Mouse (Mus musculus) heart, postnatal 4 days (tissue): ENCODE data around the gene Kcnd3. TPM values are rescaled to one million over a fixed set of nuclear protein-coding genes. Genes with fewer than 3 reads are reported as not detected.

ENCODE experiments used
- DNase-seq: peaks from one replicate; pipeline ENCODE4 v3.0.0; 2021
- total RNA-seq, 2 experiments: library from RNA; stranded (reverse); gene quantifications; 2 replicates each; pipeline ENCODE4 v1.2.3; 2021

Kcnd3 gene
- total RNA-seq, 2 experiments from 2014 or later: 0.90 to 1.0 TPM

DNA sequence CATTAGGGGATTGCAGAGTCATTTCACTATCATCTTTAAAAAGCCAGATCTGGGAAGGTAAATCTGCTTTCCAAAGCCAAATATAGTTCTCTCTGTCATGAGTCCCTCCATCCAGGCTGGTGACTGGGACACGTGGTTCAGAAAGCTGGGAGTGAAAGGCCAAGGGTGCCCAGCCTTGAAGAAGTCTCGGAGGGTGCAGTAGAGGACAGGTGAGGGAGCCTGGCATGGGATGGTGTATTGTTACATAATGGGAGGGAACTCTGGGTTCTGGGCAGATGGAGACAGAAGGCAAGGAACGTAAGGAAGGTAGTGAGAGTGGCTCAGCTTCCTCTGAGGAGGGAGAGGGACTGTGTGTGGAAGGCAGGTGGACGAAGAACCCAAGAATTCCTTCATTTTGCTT, 5.5 kb downstream of the Kcnd3 start:
- no peak for DNase-seq

DNA sequence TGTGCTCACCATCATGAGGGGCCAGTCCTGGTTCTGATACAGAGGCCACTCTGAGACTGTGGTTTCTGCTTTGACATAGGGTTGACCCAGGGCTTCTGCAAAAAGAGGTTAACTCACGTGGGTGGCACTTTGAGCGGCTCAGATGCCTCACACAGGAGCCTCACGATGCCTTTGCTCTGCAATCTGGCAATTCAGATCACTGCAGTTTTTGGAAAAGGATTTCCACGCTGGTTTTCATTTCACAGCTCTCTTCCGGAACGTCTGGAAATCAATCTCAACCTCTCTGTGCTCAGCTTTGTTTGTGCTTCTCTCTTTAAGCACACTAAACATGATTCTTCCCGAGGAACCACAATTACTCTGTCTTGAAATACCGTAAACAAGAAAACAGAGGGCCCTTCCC, 14.4 kb downstream of the Kcnd3 start:
- no peak for DNase-seq

DNA sequence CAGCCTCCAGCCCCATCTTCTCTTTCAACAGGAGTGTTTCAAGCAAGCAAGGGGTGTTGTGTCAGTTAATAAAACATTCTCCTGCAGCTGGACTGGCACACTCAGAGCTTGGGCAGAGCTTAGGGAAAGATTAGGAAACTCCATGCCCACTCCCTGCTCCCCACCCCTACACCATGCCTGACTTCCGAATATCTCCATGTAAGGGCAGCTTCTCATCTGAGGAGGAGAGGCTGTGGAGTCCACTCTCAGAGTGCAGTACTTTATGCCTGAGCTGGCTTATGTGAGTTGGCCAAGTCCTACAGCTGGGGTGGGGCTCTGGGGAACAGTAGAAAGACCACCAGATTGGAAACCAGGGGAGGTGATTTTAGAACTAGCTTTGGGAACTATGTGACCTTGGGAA, 20.4 kb downstream of the Kcnd3 start:
- no peak for DNase-seq

DNA sequence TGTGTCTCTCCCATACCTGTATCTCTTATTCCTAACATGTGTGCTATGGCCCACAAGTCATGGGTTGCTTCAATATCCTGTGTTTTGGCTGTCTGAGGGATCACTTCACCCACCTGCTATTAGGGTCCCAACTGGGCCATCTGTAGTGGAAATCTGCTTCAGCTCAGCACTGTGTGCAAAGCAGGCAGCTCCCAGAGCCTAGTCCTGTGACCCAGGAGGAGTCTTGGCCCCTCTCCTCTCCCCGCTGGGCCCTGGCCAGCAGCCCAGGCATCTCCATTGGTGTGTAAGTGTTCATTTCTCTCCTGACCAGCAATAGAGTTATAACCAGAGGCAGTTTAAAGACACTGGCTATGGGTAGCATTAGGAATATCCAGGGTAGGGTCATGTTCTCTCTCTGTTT, 24.3 kb downstream of the Kcnd3 start:
- no peak for DNase-seq

DNA sequence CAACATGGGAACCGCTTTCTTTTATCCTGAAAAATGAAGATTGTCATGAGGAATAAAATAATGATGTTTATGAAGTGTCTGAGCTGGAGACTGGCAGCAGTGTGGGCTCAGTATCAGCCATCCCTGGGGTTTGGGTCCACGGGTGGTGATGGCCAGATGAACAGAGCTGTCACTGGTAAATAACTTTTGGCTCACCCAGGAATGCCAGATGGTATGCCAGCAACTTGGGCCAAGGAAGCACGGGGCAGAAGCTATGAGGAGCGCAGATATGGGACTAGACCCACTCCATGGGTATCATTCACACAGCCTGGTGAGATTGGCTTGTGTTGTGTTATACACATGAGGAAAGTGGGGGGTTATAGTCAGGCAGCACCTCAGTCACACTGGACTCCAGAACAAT, 26.7 kb downstream of the Kcnd3 start:
- DNase-seq: no peak

DNA sequence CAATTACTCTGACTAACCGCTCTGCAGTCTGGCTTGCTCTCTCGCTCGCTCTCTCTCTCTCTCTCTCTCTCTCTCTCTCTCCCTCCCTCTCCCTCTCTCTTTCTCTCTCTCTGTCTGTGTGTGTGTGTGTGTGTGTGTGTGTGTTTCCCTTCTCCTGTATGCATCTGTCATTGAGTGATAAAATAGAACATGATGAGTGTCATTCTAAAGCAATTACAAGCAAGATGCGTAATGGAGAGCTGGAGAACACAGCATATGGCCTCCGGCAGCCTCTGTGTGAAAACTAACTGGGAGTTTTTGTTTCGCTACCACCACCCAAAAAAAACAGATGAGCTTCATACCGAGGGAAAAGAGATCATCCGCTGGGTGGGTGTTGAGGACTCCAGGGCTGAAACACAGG, 29.3 kb downstream of the Kcnd3 start:
- no peak for DNase-seq

DNA sequence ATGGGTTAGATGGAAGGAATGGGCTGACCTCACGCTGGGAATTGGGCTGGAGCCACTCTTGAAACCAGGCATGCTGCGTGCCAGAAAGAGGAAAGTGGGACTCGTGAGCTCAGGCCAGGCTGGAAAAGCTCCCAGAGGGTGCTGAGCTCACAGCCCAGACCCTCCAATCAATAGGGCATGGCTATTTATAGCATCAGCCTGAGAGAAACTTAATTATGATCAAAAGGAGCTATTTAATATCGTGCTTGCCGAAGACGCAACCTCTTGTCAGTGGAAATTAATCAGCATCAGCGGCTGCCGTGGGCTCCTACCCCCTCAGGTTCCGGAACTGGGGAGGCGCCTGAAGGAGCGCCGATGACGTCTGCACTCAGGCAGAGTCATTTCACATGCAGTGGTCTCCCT, 31.5 kb downstream of the Kcnd3 start:
- DNase-seq: no peak

DNA sequence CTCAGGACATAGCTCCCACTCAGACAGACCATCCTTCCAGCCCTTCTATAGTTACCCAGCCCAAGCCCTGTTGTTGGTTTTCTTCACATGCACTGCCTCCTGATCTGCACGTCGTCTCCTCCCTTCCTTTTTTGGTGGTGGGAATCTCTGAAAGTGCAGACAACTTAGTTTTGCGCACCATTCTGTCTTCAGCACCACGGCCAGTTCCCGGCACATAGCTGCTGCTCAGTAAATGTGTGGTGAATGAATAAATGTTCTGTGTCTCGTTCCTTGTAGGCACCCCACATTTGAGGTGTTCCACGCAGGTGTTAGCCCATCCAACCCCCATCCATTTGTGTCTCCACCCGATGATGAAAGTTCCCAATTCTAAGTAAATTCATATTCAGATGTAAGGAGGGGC, 35.0 kb downstream of the Kcnd3 start:
- DNase-seq: peak; percentile 42

DNA sequence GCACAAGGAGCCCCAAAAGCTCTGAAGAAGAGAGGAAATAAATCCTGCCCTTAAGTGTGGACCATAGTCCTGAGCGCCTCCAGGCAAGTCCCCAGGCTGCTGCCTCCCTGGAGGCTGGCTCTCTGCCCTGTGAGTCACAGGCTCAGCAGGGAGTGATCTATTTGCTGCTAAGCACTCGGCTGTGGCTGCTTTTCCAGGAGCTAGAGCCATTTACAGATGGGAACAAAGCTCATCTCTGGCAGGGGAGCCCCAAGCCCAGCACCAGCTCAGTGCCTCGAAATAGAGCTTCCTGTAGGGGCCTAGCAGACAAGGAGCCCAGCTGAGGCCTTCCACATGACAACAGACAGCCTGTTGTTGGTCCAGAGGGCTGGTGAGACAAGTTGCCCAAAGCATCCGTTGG, 37.5 kb downstream of the Kcnd3 start:
- DNase-seq: peak; percentile 23

DNA sequence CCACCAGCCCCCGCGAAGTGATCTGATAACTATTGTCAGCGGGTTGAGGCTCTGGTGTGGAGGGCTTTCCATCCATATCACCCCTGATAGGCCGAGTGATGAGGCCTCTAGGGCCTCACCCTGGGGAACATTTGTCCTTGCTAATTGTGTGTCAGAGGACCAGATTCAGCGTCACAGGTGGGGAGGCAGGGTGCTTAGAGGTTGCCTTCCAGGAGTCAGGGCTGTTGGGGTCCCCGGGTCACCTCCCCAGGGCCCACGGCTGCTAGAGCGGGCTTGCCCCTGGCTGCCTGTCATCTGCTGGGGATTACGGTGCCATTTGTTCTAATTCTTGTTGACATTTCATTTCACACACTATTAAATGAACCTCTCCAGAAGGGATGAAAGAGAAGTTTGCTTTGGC, 42.8 kb downstream of the Kcnd3 start:
- DNase-seq: no peak

DNA sequence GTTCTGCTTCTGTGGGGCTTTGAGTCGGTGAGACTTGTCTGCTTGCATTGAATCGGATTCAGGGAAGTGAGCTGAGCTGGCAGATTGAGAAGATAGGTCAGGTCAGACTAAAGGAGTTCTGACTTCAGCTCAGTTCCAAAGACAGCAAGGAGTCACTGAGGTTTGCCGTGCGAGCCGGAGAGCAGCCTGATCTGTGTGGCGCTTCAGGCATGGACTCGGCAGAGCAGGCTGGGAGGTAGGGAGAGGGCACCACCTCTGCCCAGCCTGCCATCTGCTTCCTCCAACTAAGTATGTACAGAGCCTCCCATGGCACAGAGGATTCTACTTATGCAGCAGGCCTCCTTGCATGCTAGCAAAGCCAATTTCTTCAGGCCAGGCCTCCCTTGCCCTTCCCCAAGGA, 44.1 kb downstream of the Kcnd3 start:
- DNase-seq: no peak

DNA sequence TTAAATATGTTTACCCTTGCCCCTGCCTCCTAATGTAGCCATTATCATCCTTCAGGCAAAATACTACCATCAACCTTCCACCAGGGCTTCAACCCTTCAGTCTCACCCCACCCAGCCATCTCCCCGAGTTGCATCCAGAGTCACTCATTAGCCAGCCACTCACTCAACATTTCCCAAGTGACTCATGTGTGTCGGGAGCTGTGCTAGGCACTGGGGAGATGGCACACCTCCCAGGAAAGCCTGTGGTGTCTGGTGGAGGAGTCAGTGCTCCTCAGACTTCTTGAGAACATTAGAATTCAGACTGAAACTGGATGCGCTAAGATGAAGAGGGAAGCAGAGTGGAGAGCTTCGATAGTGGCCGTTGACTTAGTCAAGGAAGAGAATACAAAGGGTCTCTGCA, 44.8 kb downstream of the Kcnd3 start:
- DNase-seq: no peak

DNA sequence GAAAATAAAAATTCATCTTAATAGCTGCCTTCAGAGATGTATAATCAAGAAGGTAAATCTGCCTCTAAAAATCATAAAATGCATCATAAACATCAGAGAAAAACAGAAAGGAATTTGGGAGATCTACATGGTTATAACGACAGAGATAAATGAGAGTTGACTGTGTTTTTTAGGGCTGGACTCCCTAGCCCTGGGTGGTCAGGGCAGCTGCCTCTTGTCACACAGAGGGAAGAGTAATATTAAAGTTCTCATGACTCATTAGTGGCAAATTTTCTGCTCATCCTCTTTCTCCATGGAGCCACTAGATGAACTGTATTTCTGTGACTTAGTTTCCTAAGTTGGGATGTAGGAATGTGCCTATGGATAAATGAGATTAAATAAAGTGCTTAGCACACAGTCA, 48.9 kb downstream of the Kcnd3 start:
- no peak for DNase-seq

DNA sequence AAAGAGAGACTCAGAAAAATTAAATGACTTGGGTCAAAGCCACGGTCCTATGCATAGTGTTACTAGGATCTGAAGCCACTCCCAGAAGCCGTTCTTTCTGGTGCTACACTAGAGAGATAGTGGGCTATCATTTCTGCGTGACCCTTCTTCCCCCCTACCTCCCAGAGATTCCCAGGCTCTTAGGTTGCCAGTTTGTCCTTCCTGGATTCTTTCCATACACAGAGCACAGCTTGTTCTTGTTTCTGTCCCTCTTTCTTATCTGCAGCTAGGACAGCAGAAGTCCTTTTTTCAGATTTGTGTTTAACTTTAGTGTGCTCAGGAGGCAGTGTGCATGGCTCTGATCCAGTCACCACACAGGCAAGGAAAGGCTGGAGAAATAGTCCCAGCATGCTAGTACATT, 52.1 kb downstream of the Kcnd3 start:
- no peak for DNase-seq

DNA sequence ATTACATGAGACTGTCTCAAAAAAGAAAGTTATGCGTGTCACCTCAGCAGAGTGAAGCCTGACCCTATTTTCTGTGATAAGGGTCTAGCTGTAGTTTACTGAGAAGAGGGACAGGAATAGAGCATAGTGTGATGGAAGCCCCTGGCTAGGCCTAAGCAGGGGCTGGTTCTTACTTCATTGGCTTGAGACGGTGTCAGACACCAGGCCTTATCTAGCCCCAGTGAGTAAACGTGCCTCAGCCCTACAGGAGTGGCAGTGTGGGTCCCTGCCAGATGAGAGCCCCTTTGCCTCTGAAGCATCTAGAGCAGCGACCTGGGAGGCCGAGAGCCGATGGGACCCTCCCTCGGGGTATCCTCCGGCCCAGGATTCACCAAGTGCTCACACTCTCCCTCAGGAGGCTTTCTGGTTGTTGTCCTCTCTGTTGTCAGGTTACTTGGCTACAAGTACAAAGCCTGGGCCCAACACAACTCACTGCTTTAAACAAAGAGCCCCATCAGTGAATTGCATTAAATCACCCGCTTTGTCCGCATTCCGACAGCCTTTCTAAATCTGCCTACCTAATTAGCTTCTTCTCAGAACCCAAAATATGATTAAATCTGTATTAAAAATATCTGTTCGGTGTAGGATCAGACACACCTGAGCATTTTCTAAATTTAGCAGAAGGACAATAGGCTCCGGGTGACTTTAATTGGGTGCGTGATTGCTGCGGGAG, 53.2 kb downstream of the Kcnd3 start:
- DNase-seq: no peak

DNA sequence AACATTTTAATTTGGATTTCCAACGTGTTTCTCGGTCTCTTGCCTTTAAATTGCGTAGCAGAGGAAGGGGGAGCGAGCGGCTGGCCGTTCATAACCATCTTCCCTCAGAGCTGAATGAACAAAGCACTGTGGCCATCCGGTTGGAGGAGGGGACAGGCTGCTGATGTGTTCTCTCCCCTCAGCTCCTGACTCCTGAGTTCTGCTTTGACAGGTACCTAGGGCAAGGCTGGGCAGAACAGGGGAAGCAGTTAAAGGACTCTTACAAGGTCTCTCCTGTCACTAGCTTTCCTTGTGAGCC, 53.7 kb downstream of the Kcnd3 start:
- no peak for DNase-seq

DNA sequence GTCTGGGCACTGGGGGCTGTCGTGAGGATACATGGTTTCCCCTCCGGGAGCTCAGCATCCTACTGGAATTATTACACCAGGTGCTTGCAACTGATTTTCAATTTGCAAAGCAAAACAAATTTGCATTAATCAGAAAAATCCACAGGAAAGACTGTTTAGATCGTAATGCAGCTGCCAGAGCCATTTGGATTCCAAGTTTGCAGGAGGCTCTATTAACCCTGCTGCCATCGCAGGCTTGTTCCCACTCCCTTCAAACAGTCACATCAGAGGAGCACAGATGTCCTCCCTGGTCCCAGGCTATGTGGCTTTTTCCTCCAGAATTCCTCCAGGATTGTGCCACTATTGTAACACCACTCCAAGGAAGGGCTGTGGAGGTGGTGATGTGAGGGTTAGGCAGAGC, 54.5 kb downstream of the Kcnd3 start:
- DNase-seq: no peak

DNA sequence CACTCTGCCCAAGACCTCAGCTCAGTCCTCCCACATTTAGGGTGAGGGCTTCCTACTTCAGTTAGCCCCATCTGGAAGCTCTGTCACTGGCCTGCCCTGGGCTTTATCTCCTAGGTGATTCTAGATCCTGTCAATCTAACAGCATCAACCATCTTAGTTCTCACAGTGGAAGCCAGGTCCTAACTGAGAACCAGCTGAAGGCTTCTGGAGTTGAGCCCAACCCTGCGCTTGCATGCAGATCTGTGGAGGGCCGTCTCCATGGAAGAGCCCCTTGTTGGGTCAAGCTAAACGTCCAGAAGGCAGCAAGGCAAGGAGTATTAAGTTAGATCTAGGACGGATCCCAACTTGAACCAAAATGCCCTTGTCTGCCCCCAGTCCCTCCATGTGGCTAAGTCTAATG, 57.2 kb downstream of the Kcnd3 start:
- DNase-seq: no peak

DNA sequence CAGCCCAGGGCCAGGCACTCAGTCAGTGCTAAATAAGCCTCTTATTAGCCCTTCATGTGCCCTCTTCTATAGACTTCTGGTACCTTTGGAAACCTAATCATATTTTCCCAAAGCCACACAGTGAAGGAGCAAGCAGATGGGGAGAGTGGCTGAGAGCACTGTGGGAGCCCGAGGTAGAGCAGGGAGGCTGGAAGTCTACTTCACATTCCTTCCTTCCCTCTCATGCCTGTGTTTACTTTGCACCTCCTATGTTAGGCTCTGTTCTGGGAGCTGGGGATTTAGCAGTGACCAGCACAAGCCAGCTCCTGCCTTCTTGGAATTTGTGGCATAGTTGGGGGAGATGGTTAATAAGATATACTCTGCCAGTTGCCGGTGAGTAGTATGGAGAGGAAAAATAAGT, 59.7 kb downstream of the Kcnd3 start:
- no peak for DNase-seq

DNA sequence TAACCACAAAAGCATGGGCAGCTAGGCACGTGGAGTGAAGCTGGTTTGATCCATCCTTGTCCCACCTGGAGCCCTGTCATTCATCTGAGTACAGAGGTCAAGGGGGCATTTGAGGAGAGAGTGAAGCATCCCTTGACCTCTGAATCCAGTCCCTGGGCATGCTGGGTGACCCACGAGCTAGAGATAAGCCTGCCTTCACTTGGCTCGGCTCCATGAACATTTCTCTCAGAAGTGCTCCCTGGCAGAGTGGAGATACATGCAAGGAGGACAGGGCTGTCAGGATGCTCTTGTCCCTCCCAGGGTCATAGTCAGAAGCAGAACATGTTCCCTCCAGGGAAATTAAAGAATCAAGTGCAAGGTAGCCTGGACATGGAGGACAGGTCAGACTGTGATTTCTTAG, 62.1 kb downstream of the Kcnd3 start:
- no peak for DNase-seq

DNA sequence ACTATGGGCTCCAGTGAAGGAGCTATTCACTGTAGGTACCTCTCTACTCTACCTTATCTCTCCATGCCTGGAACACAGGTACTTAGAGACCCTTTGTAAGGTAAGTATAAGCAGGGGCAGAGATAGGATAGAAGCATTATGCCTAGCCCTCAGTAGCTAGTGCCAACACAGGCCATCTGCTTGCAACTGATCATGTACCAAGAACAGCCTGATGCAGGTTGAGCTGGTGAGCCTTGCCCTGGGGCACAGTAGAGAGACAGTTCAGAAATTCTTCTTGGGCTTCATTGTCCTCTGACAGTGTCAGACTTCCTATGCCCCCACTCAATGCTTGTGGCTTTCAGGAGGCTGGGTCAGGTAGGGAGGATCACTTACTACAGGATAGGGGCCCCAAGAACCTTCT, 62.9 kb downstream of the Kcnd3 start:
- no peak for DNase-seq

DNA sequence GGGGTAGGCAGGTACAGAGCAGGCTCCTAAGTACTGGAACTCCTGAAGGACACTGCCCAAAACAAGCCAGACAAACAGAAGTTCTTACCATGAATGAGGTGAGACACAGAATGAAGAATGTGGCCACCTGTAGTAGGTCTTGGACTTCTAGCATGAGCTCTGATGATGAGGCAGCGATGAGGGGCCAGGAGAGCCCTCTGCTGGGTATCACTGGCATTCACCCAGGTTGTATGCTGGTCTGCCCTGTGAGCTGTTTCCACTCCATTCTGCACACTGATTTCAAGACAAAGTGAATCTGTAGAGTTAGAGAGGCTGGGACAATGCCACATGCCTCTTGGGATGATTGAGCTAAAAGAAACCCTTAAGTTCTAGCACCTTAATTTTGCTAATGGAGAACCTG, 63.5 kb downstream of the Kcnd3 start:
- DNase-seq: no peak

DNA sequence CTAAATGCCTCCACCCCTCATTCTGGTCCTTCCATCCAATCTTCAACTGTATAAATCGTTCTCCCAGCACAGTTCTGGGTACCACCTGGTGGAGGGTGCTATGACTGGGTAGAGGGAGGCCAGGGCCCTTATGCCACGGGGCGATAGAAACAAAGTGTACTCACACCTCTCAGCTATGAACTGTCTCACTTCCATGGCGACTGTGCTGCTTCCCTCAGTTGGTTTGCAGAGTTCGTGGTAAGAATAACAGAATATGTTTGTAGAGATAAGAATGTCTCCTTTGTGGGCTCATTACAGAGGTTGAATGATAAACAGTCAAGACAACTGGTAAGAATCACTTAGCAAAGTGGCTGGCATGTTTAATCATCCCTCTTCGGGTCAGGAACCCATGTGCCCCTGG, 68.3 kb downstream of the Kcnd3 start:
- DNase-seq: no peak

DNA sequence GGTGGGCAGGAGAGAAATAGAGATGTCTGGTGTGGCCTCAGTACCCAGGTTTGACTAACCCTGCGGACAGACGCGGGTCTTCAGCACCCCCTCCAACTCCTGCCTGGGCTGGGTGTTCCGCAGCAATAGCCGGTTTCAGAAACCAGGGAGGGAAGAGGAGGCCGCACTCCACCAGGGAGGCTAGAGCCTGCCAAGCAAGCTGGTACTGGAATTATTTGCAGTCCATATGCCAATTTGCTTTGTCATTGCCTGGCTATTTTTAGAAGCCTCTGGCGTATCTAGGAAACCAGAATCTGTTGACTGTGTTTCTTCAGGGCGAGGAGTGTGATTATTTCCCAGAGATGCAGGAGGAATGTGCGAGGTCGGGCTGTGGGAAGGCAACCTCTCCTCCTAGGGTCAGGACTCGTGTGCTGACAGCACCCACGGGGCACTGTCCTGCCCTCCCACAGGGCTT, 69.1 kb downstream of the Kcnd3 start:
- peak; percentile 59 for DNase-seq

DNA sequence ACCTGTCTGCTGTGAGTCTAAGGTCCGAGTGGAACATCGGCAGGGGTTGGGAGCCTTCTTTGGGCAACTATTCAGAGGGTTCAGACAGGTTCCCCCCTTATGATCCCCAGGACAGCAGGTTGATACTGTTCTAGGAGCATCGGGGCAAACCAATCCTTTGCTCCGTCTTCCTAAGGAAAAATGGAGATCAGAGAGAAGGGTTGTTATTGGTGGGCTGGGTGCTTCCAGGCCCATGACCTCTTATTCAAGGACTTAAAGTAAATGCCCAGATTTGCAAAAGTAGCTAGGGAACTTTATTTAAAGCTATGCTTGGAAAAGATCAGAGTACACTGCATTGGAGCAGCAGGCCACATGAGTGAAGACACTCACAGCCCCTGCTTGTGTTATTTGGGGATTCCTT, 69.5 kb downstream of the Kcnd3 start:
- no peak for DNase-seq

DNA sequence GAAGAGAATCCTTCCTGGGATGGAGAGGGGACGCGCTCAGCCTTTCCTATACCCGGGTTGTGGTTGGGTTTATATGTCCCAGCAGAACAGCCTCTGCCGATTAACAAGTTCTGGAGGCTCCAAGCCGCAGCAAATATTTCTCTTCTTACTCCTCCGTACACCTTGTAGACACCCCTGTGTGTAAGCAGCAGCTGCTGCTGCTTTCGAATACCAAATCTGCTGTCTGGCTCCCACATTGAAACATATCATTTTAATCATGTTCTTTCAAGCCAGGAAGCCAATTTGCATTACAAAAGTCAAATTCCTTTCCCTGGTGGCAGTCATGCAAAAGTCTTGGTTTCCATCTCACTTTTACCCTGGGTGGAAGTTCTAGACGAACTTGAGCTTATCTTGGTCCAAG, 76.7 kb downstream of the Kcnd3 start:
- DNase-seq: no peak
